Mouse (Mus musculus) kidney, embryonic 14.5 days (tissue): Measurements from ENCODE around the gene Sergef. TPM values are rescaled to one million over a fixed set of nuclear protein-coding genes. Genes with fewer than 3 reads are reported as not detected.

Source experiments
- ATAC-seq: fragments of 200-750 bp; cut with Nextera tagmentation; 2 replicates; pipeline ENCODE4 v1.8.0; 2017; ENCODE audit warnings: moderate number of reproducible peaks, mild to moderate bottlenecking, moderate TSS enrichment, moderate library complexity; ENCODE audit not compliant: low FRiP score, low TSS enrichment
- H3K27ac ChIP-seq: fragments of 300-500 bp; sonication (generic); 2 replicates; pipeline ENCODE4 v1.5.1; 2014; ENCODE audit warnings: low read depth, mild to moderate bottlenecking, low read length, moderate library complexity, mixed read lengths
- H3K27me3 ChIP-seq: fragments of 300-500 bp; sonication (generic); 2 replicates; pipeline ENCODE4 v1.6.1; 2014; ENCODE audit warnings: mild to moderate bottlenecking, low read length; ENCODE audit not compliant: control insufficient read depth, insufficient read depth
- H3K36me3 ChIP-seq: fragments of 300-500 bp; sonication (generic); 2 replicates; pipeline ENCODE4 v1.6.1; 2014; ENCODE audit warnings: low read length, mixed read lengths; ENCODE audit not compliant: control insufficient read depth, insufficient read depth
- H3K4me1 ChIP-seq: fragments of 300-500 bp; sonication (generic); 2 replicates; pipeline ENCODE4 v1.6.1; 2014; ENCODE audit warnings: low read length, mixed read lengths; ENCODE audit not compliant: control insufficient read depth, insufficient read depth
- H3K4me2 ChIP-seq: fragments of 300-500 bp; sonication (generic); replicated peaks from 2 replicates; pipeline ENCODE4 v1.6.1; 2014; ENCODE audit warnings: low read depth, mild to moderate bottlenecking, low read length
- H3K4me3 ChIP-seq: fragments of 300-500 bp; sonication (generic); 2 replicates; pipeline ENCODE4 v1.5.1; 2014; ENCODE audit warnings: mild to moderate bottlenecking, low read length
- H3K9ac ChIP-seq: fragments of 300-500 bp; sonication (generic); 2 replicates; pipeline ENCODE4 v1.6.1; 2014; ENCODE audit warnings: low read depth, mild to moderate bottlenecking, low read length, moderate library complexity
- H3K9me3 ChIP-seq: fragments of 300-500 bp; sonication (generic); 2 replicates; pipeline ENCODE4 v1.6.1; 2016; ENCODE audit warnings: low read length; ENCODE audit not compliant: control insufficient read depth
- WGBS: fragments of 180-500 bp; shearing (Covaris S2); extraction: QIAGEN DNeasy Blood & Tissue Kit; methylation state at CpG from one replicate; pipeline ENCODE4 v1.1.7; 2014; 5-methylcytosine and 5-hydroxymethylcytosine counted together
- polyA plus RNA-seq: library from polyadenylated mRNA; unstranded; fragments of >200 nt; fragmentation: Nextera tagmentation; extraction: Ambion mirVana; gene quantifications from 2 replicates; pipeline ENCODE4 v1.2.1, GENCODE M21; 2014

The Sergef gene
- polyA plus RNA-seq, 1 experiment from 2014 or later: 15.7 TPM

DNA sequence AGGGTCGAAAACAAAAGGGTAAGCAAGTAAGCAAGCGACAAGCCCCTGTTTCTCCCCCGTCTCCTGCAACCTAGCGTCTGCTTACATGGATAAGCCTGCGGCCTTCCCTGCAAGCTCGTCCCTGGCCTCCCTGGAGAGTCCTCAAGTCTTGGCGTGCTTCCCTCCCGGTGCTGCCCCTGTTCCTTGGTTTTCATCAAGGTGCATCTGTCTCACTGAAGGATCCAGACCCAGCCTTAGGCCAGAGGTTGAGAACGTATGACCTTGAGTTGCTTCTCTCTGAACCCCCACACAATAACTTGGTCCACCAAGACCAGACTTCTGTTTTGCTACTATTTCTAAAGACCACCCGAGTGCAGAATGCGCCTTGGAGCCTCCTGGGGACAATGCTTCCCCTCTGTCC, 82.2 kb downstream of the Sergef start:
- ATAC-seq: no peak
- H3K4me3 ChIP-seq: no peak overlapping the region
- no peak overlapping the region for H3K27ac ChIP-seq
- WGBS: 85% methylated on average over 11 of the region's 11 CpGs
- no peak overlapping the region for H3K9ac ChIP-seq
- no peaks in the 10 kb centered on the region for H3K9me3 ChIP-seq
- no peak overlapping the region for H3K4me2 ChIP-seq
- H3K27me3 ChIP-seq: no peaks in the 10 kb centered on the region
- H3K4me1 ChIP-seq: no peaks in the 10 kb centered on the region
- H3K36me3 ChIP-seq: no peaks in the 10 kb centered on the region

DNA sequence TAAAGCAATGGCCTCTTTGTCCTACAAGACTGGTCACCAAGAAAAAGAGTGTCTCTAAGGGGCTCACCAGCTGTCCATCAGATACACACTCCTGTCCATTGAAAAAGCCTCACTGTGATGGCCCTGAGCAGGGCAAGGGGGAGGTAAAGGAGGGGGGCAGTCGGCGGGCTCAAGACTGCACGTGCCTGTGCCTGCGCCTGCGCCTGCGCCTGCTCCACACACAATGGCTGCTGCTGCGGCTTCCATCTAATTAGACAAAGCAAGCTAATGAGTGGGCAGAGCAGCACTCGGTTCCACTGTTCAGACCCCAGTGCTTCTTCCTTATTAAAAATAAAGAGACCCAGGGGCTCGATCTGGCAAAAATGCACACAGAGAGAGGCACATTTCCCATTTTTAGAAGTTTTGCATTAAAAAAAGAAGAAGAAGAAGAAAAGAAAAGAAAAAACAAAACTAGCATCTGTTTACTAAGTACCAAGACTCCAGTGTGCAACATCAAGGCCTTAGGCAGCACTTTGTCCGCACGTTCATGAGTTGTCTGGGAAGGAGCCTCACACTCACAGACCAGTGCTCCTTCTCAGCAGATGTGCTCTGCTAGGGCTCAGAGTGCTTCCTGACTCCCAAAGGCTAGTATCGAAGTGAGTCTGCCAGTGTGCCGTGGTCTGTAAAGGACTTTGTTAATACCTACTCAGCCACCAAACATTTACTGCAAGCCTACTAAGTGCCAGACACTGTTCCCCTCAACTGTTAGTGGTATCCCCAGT, 83.1 kb downstream of the Sergef start:
- Histone ChIP-seq H3K36me3 (no peaks in the 10 kb centered on the region), H3K27me3 (no peaks in the 10 kb centered on the region), H3K4me3 (no peak overlapping the region), H3K4me2 (no peak overlapping the region), H3K9ac (no peak overlapping the region), H3K4me1 (no peaks in the 10 kb centered on the region), H3K9me3 (no peaks in the 10 kb centered on the region), H3K27ac (no peak overlapping the region)
- ATAC-seq: no peak
- WGBS: 82% methylated on average over 13 of the region's 13 CpGs

- Histone ChIP-seq H3K9ac (no peak overlapping the region), H3K36me3 (no peaks in the 10 kb centered on the region), H3K27me3 (no peaks in the 10 kb centered on the region), H3K4me3 (no peak overlapping the region), H3K4me1 (no peaks in the 10 kb centered on the region), H3K4me2 (no peak overlapping the region), H3K27ac (no peak overlapping the region), H3K9me3 (no peaks in the 10 kb centered on the region)
- 80% methylated on average over 7 of the region's 7 CpGs for whole genome bisulfite sequencing
- no peak for ATAC-seq
Measured at GRCm38 (mm10) chr7:46555731-46556130, 83.9 kb downstream of the Sergef start.

DNA sequence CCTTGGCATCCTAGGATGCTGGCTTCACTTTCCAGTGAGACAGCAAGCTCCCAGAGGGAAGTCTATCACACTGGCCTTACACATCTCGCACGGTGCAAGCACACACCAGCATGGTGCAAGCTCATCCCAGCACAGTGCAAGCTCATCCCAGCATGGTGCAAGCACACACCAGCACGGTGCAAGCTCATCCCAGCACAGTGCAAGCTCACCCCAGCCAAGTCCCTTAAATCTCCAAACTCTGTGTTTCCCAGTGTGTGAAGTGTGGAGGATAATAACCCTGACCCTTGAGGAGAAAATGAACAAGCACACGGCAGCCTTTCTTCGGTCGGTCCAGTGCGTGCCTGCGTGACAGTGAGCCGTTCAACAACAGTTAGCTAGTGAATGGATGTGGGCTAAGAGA, 84.8 kb downstream of the Sergef start:
- ATAC-seq: no peak
- Histone ChIP-seq H3K27me3 (no peaks in the 10 kb centered on the region), H3K9ac (no peak overlapping the region), H3K4me2 (no peak overlapping the region), H3K4me1 (no peaks in the 10 kb centered on the region), H3K27ac (no peak overlapping the region), H3K4me3 (no peak overlapping the region), H3K36me3 (no peaks in the 10 kb centered on the region), H3K9me3 (no peaks in the 10 kb centered on the region)
- 89% methylated on average over 9 of the region's 9 CpGs for WGBS

DNA sequence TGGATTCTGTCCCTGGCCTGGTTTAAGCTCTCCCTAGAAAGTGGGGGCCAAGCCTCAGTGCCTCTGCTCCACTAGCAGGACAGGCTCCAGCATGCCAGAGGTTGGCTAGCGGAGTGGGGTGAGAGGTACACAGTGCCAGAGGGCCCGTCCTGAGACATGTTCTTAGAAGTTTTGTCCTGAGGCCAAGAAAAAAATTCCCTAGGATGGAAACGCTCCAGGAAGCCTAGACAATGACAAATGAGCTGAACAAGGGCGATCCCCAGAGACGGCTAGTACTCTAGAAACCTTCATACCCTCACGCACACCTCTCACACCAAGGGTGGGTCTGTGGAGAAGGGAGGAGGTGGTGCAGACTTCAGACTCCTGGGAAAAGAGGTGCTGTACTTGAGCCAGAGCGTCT, 85.6 kb downstream of the Sergef start:
- H3K4me1 ChIP-seq: no peaks in the 10 kb centered on the region
- WGBS: 52% methylated on average over 7 of the region's 7 CpGs
- H3K36me3 ChIP-seq: no peaks in the 10 kb centered on the region
- no peak for ATAC-seq
- H3K9ac ChIP-seq: no peak overlapping the region
- no peak overlapping the region for H3K4me3 ChIP-seq
- H3K27me3 ChIP-seq: no peaks in the 10 kb centered on the region
- H3K4me2 ChIP-seq: no peak overlapping the region
- no peaks in the 10 kb centered on the region for H3K9me3 ChIP-seq
- H3K27ac ChIP-seq: no peak overlapping the region

DNA sequence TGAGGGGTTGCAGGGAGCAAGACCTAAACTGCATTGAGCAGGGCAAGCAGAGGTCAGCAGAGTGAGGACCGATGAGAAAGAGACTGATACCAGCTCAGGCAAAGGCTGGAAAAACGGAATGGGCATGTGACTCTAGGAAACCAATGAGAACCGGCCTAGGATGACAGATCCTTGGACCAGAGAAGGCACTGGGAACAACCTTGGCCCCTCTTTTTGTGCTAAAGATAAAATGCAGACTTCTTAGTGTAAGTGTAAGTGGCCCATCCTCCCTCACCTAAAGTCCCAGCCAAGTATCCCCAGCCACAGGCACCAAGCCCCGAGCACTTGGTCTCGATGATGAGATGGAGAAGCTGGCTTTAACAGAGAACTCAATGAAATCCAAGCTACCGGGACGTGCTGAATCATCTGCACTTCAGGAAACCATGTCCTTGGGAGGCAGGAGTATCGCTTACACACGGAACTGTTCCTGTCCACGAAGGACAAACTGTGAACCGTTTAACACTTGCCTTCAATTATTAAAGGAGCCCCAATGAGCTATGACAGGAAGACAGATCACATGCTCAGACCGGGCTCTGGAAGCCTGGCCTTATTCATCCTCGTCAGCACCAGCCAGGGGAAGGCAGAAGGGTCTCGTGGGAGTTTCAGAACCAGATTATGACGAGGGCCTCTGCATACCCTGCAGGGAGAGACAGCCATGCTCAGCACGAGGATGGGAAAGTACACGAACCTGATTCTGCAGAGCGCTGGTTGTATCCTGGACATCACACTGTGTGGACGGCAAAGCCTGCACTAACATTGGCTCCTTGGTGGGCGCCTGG, 87.5 kb downstream of the Sergef start:
- WGBS: 44% methylated on average over 20 of the region's 20 CpGs
- Histone ChIP-seq H3K9ac (no peak overlapping the region), H3K27ac (no peak overlapping the region), H3K27me3 (no peaks in the 10 kb centered on the region), H3K4me1 (no peaks in the 10 kb centered on the region), H3K36me3 (no peaks in the 10 kb centered on the region), H3K9me3 (no peaks in the 10 kb centered on the region), H3K4me3 (no peak overlapping the region), H3K4me2 (no peak overlapping the region)
- peak; percentile 68; the same call in 1 of the 2 replicates for ATAC-seq

DNA sequence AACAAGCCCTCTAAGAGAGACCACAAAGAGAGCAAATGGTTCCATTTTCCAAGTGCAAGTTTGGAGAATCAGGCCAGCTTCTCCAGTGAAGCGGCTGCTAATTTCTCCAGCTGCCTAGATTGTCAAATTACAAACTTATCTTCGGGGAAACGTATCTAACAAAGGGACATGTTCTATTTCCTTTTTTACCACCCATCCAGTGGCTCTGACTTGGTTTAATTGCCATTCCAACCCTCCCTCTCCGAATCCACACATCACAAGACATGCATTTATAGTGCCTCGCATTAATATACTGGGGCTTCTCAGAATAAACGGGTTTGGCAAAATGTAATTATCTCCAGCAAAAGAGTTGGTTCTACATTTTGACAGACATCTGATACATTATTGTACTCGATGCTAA, 88.4 kb downstream of the Sergef start:
- 87% methylated on average over 7 of the region's 7 CpGs for WGBS
- no peak overlapping the region for H3K4me3 ChIP-seq
- no peak overlapping the region for H3K27ac ChIP-seq
- H3K4me1 ChIP-seq: no peaks in the 10 kb centered on the region
- no peaks in the 10 kb centered on the region for H3K36me3 ChIP-seq
- H3K27me3 ChIP-seq: no peaks in the 10 kb centered on the region
- no peak for ATAC-seq
- H3K9ac ChIP-seq: no peak overlapping the region
- no peaks in the 10 kb centered on the region for H3K9me3 ChIP-seq
- no peak overlapping the region for H3K4me2 ChIP-seq

DNA sequence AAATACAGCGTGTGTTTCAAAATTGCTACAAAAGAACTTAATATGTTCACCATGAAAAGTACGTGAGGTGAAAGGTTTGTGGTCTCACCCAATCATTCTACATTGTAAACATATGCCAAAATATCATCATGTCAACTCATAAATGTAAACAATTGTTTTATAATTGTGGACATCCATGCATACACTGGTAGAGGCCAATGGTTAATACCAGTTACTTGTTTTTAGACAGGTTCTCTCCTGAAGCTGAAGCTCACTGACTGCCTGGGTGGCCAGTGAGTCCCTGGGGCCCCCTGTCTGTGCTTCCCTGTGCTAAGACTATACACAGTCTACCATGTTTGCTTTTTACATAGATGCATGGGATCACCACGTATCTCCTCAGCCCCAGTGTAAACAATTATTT, 91.5 kb downstream of the Sergef start:
- no peak overlapping the region for H3K4me3 ChIP-seq
- H3K27me3 ChIP-seq: no peaks in the 10 kb centered on the region
- H3K27ac ChIP-seq: no peak overlapping the region
- no peaks in the 10 kb centered on the region for H3K36me3 ChIP-seq
- H3K9me3 ChIP-seq: no peaks in the 10 kb centered on the region
- no peak for ATAC-seq
- H3K4me2 ChIP-seq: no peak overlapping the region
- no peak overlapping the region for H3K9ac ChIP-seq
- WGBS: 94% methylated on average over 3 of the region's 3 CpGs
- H3K4me1 ChIP-seq: no peaks in the 10 kb centered on the region

GRCm38 (mm10) chr7:46547642-46548041, 92.0 kb downstream of the Sergef start:
- 88% methylated on average over 3 of the region's 3 CpGs for WGBS
- ATAC-seq: no peak
- no peak overlapping the region for H3K9ac ChIP-seq

More at GRCm38 (mm10) chr7:46547642-46548041, 92.0 kb downstream of the Sergef start:
- Histone ChIP-seq H3K36me3 (no peaks in the 10 kb centered on the region), H3K27ac (no peak overlapping the region), H3K4me2 (no peak overlapping the region), H3K9me3 (no peaks in the 10 kb centered on the region), H3K4me1 (no peaks in the 10 kb centered on the region), H3K4me3 (no peak overlapping the region), H3K27me3 (no peaks in the 10 kb centered on the region)
